Mouse (Mus musculus): ENCODE measurements around the gene Snrnp40.
A peak's percentile ranks its signal among the peaks of the same experiment; 100 is the strongest.

The Snrnp40 gene

GRCm38 (mm10) chr4:130359486-130360237, at the start of gene Snrnp40, which contains the start of gene Zcchc17:
Gene Snrnp40, plus strand, starts transcription at chr4:130360132.
Gene Zcchc17, minus strand, starts transcription at chr4:130359943.
- DNase-seq (ENCODE audit: low read depth, low spot score), result peak; percentile 99

GRCm38 (mm10) chr4:130312526-130312925, 47.4 kb upstream of the Snrnp40 start:
- no peak for DNase-seq (ENCODE audit: low read depth, low spot score)

GRCm38 (mm10) chr4:130313552-130313951, 46.4 kb upstream of the Snrnp40 start:
- DNase-seq (ENCODE audit: low read depth, low spot score), result no peak

GRCm38 (mm10) chr4:130315771-130316527, 44.0 kb upstream of the Snrnp40 start:
- peak; percentile 54 for DNase-seq (ENCODE audit: low read depth, low spot score)

GRCm38 (mm10) chr4:130316691-130317090, 43.2 kb upstream of the Snrnp40 start:
- no peak for DNase-seq (ENCODE audit: low read depth, low spot score)

- DNase-seq (ENCODE audit: low read depth, low spot score), result no peak
Measured at GRCm38 (mm10) chr4:130318122-130318521, 41.8 kb upstream of the Snrnp40 start.

- no peak for DNase-seq (ENCODE audit: low read depth, low spot score)
Measured at GRCm38 (mm10) chr4:130319564-130319963, 40.4 kb upstream of the Snrnp40 start.

DNA sequence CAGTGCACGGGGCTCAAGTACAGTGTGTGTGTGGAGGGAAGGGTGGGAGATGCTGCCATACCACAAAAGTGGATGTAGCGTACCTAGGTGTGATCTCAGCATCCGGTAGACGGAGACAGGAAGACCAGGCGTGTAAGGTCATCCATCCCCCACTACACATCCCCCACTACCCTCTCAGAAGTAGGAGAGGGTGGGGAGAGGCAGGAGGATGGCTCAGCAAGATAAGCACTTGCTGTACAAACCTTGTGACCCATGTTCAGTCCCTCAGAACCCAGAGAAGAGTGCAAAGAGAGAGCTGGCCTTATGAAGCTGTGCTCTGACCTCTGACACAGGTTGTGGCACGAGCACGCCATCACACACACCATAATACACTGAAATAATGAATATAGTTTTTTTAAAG, 38.3 kb upstream of the Snrnp40 start:
- no peak for DNase-seq (ENCODE audit: low read depth, low spot score)

DNA sequence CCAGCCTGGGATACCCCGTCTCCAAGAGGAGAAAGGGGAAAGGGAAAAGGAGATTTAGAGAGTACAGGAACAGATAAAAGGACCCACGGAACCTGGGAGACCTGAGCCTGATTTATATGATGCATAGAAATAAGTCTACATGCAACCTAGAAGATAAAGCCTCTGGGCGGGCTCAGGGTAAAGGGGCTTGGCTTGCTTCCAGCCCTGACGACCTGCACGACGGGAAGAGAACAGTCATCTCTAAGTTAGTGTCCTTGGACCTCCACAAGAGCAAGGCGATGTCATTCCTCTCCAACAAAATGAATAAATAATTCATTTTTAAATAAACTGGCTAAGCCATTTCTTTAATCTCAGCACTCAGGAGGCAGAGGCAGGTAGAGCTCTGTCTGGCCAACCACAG, 37.4 kb upstream of the Snrnp40 start:
- no peak for DNase-seq (ENCODE audit: low read depth, low spot score)

- DNase-seq (ENCODE audit: low read depth, low spot score), result no peak
Measured at GRCm38 (mm10) chr4:130323165-130323564, 36.8 kb upstream of the Snrnp40 start.

GRCm38 (mm10) chr4:130323607-130324006, 36.3 kb upstream of the Snrnp40 start:
- no peak for DNase-seq (ENCODE audit: low read depth, low spot score)

DNA sequence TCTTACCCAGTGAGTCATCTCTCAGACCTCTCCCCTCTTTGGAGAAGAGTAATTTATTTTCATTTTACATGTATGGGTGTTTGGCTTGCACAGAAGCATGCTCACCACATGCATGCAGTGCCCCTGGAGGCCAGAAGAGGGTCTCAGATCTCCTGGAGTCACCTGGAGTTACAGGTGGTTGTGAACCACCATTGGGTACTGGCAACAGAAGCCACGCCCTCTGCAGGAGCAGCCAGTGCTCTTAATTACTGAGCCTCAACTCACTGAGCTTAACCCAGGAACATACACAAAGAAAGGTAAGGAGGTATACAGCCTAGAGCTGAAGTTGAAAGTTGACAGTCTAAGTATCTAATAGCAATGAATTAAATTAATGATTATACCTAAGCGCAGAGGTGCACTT, 34.5 kb upstream of the Snrnp40 start:
- no peak for DNase-seq (ENCODE audit: low read depth, low spot score)

GRCm38 (mm10) chr4:130327366-130327765, 32.6 kb upstream of the Snrnp40 start:
- no peak for DNase-seq (ENCODE audit: low read depth, low spot score)

DNA sequence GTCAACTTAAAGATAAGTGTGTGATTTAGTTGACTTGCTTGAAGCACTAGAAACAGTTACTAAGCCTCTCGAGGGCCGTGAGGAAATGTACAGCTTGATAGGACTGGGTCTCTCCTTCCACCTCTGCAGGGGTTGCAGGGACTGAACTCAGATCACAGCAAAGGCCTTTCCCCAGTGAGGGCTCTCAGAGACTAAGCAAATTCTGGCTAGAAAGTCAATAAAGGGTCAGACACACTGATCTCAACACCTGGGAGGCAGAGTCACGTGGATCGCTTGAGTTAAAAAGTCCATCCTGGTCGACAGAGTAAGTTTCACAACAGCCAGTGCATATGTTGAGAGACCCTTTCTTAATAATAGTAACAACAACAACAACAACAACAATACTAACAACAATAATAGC, 24.1 kb upstream of the Snrnp40 start:
- DNase-seq (ENCODE audit: low read depth, low spot score), result no peak

DNA sequence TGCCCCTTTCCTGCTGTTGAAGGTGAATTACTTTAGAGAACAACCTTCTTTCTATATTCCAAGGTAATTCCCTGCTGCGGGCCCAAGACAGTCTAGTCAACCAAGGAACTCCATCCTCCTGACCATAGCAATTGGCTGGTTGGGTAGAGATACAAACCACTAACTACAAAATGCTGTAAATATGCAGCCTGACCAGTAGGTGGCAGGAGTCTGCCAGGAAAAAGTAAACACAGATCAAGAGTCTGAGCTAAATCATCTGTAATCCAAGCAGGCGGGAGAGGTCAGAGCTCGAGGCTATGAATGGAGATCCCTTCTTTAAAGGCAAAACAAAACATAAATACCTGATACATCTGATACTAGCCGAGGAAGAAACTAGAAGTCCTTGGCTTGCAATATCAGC, 18.2 kb upstream of the Snrnp40 start:
- peak; percentile 76 for DNase-seq (ENCODE audit: low read depth, low spot score)

GRCm38 (mm10) chr4:130349666-130350065, 10.3 kb upstream of the Snrnp40 start:
- DNase-seq (ENCODE audit: low read depth, low spot score), result peak; percentile 8

GRCm38 (mm10) chr4:130350690-130351422, 9.1 kb upstream of the Snrnp40 start:
- DNase-seq (ENCODE audit: low read depth, low spot score), result no peak

- DNase-seq (ENCODE audit: low read depth, low spot score), result no peak
Measured at GRCm38 (mm10) chr4:130352588-130352987, 7.3 kb upstream of the Snrnp40 start.

DNA sequence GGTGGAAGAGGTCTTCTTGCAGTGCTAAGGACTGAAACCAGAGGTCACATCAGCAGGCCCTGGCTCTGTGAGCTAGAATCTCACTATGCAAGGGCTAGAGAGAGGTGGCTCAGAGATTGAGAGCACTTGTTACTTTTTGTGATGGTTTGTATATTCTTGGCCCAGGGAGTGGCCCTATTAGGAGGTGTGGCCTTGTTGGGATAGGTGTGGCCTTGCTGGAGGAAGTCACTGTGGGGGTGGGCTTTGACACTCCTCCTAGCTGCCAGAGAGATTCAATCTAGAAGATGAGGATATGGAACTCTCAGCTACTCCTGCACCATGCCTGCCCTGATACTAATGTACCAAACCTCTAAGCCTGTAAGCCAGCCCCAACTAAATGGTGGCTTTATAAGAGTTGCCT, 2.0 kb upstream of the Snrnp40 start:
- DNase-seq (ENCODE audit: low read depth, low spot score), result peak; percentile 6

- no peak for DNase-seq (ENCODE audit: low read depth, low spot score)
Measured at GRCm38 (mm10) chr4:130360238-130360590, 282 bp downstream of the Snrnp40 start.

- peak; percentile 15 for DNase-seq (ENCODE audit: low read depth, low spot score)
Measured at GRCm38 (mm10) chr4:130376675-130377074, 16.7 kb downstream of the Snrnp40 start.

GRCm38 (mm10) chr4:130377500-130377899, 17.6 kb downstream of the Snrnp40 start:
- DNase-seq (ENCODE audit: low read depth, low spot score), result no peak

Data from 3T3-L1 (cell line).